Mouse (Mus musculus) R1 (cell line): ENCODE results near the gene Grap2.
"Not testable (repeated sequence)": the region's sequence is repeated elsewhere in the genome, so short reads cannot be mapped to it uniquely, and the experiment has no call there.

ENCODE experiments used
- DNase-seq: peaks from one replicate; pipeline ENCODE4 v3.0.0-alpha.2; 2018; ENCODE audit warnings: low read depth, low spot score

The Grap2 gene

DNA sequence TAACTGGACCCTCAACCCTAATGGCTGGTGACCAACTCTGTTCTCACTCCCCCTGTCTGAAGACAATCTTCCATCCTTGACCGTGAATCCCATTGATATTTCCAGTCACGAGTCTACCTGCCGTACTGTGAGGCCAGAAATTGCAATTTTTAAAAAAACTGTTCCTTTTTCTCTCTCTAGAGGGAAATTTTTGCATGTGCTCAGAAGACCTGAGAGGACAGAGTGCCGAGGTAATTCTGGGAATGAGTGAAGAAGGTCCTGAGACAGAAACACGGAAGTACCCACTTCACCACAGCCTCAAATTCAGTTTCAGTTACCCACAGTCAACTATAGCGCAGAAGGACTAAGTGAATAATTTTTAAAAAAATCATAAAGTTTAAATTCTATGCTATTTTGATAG lies 5.7 kb upstream of the Grap2 start:
- no peak for DNase-seq

DNA sequence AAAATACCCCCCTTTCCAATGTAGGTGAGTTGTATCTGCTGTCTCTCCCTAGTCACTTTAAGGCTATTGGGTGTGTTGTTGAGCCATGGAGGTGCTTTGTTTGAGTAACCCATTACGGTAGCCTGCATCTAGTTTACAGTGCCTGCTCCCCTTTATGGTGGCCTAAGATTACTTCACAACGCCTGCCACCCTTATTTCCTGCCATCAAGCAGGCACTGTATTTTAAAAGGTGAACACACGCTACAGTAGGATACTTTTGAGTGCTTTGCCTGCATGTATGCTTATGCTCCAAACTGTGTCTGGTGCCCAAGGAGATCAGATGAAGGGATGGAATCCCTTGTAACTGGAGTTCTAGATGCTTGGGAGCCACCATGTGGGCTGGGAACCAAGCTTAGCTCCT lies 5.3 kb upstream of the Grap2 start:
- DNase-seq: no peak

DNA sequence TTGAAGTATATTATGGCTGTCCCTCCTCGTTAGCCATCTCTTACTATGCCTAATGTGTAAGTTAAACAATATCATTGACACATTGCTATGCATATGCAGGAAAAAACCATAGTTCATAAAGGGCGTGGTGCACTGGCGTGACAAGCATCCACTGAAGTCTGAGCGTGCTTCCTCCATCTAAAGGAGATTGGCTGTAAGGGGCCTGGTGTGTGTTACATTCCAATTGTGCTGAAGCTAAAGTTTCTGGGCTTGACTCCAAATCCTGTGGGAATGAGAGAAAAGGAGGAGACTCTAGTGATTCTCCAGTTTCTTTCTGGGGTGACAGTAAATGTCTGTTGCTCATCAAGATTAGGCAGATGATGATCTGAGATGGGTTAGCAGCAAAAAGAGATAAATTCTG lies 4.7 kb upstream of the Grap2 start:
- DNase-seq: no peak

DNA sequence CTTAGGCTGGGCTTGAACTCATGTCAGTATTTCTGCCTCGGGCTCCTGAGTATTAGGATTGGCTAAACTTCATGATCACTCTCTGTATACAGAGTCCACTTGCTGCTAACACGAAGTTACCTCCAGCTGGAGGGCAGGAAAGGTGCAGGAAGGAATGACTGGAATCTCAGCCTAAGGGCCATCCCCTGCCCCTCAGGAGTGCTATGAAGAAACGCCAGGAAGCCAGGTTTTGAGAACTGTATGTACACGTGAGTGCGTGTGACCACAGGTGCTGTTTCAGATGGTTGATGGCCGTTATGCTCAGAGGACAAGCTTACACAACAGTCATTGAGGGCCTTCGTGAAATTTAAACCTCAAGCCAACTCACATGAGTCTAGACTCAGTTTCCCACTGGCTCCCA lies 3.2 kb upstream of the Grap2 start:
- DNase-seq: no peak

DNA sequence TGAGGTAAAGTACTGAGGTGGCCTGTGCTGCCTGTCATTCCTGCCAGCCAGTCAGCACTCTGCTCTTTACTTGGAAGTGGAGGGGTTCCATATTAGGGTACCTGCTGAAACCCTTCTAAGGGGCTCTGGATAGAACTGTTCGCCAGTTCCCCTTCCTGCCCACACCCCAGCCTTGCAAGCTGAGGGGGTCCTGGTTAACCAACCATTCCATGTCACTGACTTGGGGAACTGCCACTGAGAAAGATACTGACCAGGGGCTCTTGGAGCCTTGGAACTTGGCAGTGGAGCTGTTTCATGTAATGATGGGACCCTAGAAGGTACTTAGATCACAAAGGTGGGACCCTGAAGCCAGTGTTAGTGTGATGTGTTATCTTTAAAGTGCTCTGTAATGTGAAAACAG lies 2.2 kb upstream of the Grap2 start:
- no peak for DNase-seq

DNA sequence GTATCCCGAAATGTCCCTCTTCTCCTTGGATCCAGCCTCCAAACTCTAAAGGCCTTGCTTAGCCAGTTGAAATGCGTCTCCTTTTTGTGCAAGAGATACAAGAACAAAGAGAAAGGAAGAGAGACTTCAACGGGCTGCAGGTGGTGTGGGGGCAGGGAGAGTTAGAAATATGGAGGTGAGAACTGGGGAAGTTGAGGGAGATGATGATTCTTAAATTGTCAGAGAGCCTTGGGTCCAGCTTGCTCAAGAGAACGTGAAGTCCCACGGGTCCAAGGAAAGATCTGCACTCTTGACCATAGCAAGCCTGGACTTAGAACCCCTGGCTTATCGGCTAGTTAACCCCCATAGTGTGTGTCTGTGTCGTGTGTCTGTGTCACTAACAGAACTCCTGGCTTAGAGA lies 783 bp upstream of the Grap2 start:
- DNase-seq: no peak

DNA sequence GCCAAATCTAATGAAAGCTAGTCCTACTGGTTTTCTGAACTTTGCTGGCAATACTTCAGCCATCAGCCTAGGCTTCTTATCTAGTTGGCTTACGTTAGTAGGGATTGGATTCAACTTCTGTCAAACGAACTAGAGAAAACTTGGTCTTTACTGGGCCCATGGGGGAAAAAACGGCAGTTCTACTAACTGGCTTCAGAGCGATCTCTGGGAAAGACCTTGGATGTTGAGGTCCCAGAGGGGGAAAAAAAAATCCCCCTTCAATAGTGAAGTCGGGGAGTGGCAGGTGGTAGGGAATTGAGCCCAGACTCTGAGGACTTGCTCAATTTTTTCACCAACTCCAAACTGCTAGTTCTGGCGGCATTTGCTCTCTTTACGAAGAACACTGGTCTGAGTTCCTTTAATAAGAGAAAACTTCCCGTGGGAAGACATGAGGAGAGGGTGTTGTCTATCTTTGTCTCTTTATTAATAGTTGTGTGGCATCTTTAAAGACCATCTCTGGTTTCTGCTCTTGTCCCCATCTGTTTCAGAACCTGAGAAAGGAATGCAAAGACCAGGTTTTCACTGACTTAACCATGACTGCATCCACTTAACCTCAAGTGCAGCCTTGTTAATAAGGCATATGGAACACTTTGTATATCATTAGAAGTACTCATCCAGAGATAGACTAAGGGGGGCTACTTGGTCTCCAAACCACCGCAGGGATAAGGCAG lies 572 bp downstream of the Grap2 start:
- DNase-seq: no peak

DNA sequence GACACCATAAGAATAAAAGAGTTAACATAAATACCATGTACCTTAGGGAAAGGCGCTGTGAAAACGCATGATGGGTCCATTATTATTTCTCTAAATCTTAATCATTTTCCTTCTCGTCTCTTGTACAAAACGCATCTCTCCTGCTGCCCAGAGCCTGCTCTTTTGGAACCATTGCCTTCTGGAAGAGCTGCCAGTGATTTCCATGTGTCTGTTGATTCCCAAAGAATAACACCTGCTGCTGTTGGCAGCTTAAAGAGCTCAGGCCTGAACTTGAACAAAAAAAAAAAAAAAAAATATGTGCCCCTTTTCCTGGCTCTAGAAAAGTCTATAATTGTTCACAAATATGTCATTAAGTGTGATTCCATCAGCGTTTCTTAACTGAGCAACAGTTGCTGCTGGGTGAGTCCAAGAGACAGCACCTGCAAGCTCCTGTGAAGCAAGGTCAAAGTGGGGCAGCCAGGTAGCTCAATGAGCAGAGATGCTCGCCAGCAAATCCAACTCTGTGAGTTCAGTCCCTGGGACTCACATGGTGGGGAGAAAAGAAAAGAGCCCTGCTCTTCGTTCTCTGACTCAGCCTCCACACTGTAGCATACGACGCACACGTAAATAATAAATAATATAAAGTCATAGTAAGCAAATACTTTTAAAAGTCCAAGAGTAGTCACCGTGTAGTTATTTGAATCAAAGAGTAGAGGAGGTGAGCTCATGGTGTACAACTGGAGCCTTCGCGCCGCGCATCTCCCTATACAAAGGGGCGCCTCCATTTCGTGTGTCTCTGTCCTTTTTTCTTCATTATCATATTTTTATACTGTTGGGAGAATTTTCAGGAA lies 2.0 kb downstream of the Grap2 start:
- no peak for DNase-seq

DNA sequence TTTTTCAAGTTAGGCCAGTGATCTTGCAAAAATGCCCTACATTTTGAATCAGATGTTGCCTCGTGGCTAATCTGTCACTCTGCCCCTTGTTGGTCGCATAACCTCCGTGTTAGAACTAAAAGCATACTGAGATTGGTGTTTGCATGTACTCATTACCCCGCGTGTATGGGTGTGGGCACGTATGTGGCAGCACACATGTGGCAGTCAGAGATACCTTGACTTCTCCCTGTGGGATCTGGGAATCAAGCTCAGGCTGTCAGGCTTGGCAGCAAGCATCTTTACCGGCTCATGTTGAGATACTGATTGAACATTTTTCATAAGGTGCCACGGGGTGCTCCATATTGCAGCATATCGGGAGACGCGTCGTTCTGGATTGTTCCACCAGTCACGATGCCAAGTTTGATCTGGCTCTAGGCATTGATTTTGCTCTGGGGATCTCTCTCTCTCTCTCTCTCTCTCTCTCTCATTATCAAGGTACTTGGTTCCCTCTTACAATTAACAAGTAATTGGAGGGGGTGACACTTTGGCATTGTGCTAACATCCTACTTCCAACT lies 3.5 kb downstream of the Grap2 start:
- DNase-seq: no peak

DNA sequence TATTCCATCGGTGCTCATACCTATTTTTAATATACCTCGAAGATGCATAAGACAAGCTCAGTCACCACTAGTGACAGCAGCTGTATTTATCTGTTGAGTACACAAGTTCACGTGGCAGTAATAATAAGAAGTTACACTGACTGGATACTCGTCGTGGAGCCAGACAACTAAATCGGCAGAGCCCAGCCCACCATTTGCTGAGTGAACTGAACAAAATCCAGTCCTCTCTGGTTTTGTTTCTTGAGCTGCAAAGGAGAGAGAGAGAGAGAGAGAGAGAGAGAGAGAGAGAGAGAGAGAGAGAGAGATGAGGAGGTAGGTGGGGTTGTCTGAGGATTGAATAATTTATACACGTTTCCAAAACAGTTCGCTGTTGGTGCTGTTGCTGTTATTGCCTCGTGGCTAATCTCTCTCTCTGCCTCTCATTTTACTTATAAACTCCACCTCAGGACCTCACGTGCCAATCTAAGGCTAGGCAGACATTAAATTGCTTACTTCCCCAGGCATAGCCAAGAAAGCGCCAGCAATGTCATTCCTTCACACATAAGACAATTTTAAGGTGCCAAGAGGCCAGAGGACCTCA lies 4.1 kb downstream of the Grap2 start:
- DNase-seq: no peak

DNA sequence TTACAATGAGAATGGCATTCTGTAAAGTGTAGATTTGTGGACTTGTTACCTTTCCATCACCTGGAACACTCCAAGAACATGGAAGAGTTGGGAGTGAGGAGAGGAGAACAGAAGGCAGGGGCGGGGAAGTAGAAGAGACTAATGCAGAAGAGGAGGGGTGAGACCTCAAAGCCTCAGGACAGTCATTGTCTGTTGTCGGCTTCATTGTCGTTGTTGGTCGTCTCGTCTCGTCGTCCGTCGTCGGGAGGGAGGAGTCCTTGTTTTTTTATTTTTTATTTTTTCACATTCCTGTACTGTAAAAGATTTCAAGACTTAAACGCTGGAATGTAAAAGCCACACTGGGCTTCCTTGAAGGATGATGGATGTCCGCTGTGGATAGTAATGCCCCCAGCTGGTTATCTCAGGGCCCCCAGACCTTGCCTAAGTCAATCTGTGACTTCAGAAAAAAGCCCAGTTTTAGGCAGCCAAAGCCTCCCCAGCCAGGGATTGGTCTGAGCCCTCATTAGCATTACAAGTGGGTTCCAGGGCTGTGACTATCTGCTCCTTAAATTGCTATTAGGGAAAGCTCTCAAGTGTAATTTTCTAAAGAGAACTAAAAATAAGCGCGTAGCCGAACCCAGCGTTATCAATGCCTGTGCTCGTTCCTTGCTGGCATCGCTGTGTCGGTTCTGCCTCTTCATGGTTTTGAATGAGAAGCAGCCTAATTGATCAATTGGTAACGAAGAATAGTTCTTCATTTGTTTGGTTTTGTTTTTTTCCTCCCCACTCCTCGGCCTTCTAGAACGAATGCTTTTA lies 5.0 kb downstream of the Grap2 start:
- DNase-seq: peak; percentile 40

DNA sequence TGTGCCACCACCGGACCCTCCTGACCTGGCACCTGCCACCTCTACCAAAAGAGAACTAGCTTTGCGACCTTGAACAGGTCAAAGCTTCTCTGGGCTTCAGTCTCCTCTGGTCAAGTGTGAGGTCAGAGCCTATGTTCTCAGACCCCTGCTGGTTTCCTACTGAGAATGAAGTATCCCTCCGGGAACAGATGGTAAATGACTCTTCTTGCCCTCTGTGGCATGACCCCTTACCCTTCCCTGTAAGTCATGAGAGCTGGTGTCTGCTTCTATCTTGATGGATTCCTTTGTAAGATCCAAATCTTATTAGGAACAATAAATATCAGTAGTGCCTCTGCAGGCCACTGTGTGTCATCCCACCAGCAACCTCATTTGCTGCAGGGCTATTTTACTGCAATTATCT lies 6.7 kb downstream of the Grap2 start:
- DNase-seq: no peak

DNA sequence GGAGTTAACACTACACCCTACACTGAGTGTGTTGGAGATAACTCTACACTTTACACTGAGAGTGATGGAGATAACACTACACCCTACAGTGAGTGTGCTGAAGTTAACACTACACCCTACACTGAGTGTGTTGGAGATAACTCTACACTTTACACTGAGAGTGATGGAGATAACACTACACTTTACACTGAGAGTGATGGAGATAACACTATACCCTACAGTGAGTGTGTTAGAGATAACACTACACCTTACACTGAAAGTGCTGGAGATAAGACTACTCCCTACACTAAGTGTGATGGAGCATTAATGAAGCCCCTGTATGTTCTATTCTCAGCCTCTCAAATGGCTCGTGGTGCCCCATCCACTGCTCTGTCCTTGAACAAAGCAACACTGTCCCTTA lies 8.2 kb downstream of the Grap2 start:
- not testable (repeated sequence) for DNase-seq

DNA sequence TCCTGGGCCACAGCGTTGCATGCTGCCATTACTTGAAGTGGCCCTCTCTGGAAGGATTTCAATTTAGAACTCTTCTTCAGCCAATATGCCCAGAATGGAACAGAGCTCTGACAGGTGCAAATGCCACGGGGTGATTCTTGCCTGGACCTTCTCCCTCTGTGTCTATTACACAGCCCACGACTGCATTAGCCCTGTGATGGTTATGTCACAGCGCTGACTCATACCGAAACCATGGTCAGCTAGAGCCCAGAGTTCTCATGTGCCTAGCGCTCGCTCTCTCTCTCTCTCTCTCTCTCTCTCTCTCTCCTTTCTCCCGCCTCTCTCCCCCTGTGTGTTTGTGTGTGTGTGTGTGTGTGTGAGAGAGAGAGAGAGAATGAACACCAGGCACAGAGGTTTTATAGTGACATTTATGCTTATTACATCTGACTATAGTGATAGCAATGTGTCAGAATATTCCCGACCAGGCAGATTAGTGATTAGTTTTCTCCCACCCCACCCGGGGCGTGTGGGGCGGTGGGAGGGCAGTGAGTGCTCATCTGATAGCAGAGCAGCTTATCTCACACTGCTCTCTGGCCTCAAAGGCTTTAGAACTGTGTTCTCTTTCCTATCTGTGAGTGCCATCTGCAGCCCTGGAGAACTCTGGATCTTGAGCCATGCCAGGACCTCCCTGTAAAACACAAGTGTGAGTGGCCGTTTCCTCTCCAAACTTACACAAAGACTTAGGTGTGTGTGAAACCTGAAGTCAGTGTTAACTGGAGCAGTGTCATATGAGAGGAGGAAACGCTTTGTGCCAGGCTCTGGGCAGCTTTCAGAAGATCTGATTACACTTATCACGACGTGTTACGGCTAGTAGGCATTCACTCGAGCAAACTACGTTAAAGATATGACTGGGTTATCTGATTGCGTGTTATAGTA lies 10.4 kb downstream of the Grap2 start:
- DNase-seq: no peak

DNA sequence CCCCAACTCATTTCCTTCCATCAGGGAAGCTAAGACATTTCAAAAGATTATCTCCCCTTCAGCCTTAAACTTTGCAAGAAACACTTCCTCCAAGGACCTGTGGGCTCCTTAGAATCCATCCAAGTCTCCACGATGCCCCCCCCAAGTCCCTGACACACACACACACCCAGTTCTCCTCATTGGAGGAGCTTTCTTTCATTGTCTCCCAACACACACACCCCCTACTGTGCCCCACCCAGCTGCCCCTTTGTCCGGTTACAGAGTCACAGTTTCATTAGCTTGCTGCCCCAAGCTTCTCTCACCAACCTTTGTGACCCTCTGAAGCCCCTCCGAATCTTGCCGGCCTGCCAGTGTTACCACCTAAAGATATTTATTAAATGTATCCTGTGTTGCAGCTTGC lies 13.9 kb downstream of the Grap2 start:
- DNase-seq: peak; percentile 55

DNA sequence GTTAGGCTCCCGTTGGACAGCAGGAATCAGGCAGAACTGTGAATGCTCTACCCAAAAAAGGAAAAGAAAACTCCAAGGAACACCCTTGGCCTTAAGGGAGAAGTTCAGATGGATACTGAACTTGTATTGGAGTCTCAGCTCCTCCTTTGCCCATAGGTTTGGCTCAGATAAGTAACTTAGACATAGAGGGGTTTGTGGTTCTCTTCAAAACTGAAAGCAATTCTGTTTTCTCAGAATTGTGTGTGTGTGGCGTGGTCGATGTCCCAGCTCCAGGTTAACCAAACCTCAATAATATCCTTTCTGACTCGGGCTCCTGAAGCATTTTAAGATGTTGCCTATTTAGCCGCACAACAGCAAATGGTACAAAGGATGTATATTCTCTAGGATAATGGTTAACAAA lies 18.2 kb downstream of the Grap2 start:
- no peak for DNase-seq

DNA sequence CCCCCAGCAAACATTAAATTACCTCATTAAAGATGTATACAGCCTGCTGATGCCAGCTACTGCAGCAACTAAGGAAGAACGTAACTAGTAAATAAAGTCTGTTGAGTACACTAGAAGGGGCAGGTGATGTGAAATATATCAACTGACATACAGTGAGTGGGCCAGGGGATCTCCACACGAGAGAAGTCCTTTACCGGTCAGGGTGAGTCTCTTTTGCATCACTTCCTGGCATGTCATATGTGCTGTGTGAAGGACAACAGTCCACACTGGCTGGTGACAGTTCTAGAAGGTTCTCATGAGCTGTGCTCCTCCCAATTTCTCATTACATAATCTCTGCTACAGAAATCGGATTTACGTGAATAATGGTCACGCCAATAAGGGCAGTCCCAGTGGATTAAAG lies 20.3 kb downstream of the Grap2 start:
- no peak for DNase-seq

DNA sequence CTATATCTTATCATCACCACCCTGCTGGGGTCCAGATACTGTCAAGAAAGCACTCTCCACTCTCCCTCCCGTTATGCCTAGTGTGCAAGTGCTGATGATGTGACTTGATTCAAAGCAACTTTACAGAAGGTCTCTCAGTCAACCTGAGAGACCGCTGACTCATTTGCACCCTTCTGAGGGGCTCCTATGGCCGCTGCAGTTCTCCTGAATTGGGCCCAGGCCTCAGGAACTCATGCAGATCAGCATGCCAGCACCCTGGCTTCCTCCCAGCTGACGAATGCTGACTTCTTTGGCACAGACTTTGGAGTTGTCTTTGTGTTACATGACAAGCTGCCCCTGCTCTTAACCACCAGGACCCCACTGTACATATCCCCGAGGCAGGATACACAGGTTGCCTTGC lies 21.5 kb downstream of the Grap2 start:
- DNase-seq: no peak

DNA sequence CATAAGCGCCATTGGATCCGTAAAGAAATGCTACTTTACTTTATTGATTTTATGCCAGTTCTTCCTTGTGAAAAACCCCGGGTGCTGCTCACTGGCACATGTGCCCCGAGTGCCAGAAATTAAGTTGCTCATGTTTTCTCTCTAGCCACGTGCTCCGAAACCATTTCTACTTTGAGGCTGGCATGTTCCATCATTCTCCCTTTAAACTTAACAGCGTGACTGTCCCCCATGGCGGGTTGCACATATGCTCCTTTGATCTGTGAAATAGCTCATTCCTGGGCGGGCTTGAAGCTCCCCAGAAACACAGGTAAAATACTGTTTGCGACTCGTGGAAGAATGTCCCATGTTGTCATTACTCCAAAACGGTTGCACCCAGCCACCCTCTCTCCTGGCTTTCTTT lies 26.4 kb downstream of the Grap2 start:
- no peak for DNase-seq

DNA sequence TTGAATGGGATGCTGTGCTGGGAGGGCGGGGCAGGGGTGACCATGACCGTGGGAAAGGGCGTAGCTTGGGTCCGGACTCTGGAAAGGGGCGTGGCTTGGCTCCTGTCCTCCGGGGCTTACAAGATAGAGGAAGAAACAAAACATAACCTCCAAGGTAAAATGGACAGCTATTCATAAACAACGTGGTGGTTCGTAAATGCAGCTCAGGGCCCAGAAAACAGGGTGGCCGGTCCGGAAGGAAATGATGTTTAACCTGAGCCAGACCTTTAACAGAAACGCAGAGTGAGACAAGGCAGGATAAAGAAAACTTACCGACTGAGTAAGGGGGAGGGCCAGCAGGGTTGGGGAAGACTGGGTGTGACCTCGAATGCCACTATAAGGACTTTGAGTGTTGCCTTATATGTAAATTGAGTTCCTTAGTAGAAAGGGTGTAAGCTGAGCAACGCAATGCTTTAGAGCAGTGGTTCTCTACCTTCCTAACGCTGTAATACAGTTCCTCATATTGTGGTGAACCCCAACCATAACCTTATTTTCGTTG lies 26.9 kb downstream of the Grap2 start:
- peak; percentile 62 for DNase-seq

DNA sequence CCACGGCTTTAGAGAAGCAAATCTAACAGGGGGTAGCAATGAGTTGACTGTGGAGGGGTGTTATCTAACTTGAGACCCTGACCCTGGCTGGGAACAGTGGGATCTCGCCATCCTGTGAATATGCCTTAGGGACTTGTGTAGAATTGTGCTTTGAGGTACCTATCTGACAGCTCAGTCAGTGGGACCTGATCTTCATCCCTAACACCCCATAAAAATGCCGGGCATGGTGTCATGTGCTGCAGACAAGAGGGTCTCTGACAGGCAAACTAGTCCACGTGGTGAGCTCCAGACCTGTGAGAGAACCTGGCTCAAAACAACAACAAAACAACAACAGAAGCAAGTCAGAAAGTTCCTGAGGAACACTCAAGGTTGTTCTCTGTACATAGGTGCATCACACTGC lies 27.4 kb downstream of the Grap2 start:
- DNase-seq: no peak
